Mouse (Mus musculus) neural tube, embryonic 13.5 days (tissue): Measurements from ENCODE around the gene Ogg1. TPM values are rescaled to one million over a fixed set of nuclear protein-coding genes. Genes with fewer than 3 reads are reported as not detected.

Source experiments
- ATAC-seq: fragments of 200-750 bp; cut with Nextera tagmentation; 2 replicates; pipeline ENCODE4 v1.8.0; 2017; ENCODE audit warnings: low read depth, mild to moderate bottlenecking, moderate TSS enrichment, moderate library complexity
- H3K27ac ChIP-seq: fragments of 300-500 bp; sonication (generic); replicated peaks from 2 replicates; pipeline ENCODE4 v1.5.1; 2015; ENCODE audit warnings: moderate library complexity, mild to moderate bottlenecking, inconsistent platforms
- H3K27me3 ChIP-seq: fragments of 300-500 bp; sonication (generic); 2 replicates; pipeline ENCODE4 v1.6.1; 2015; ENCODE audit warnings: mild to moderate bottlenecking, inconsistent platforms
- H3K36me3 ChIP-seq: fragments of 300-500 bp; sonication (generic); 2 replicates; pipeline ENCODE4 v1.6.1; 2015; ENCODE audit warnings: mild to moderate bottlenecking, inconsistent platforms
- H3K4me1 ChIP-seq: fragments of 300-500 bp; sonication (generic); replicated peaks from 2 replicates; pipeline ENCODE4 v1.6.1; 2015; ENCODE audit warnings: inconsistent platforms
- H3K4me2 ChIP-seq: fragments of 300-500 bp; sonication (generic); 2 replicates; pipeline ENCODE4 v1.6.1; 2015; ENCODE audit warnings: inconsistent platforms, mild to moderate bottlenecking, moderate library complexity
- H3K4me3 ChIP-seq: fragments of 300-500 bp; sonication (generic); 2 replicates; pipeline ENCODE4 v1.5.1; 2015; ENCODE audit warnings: mild to moderate bottlenecking, inconsistent platforms
- H3K9ac ChIP-seq: fragments of 300-500 bp; sonication (generic); 2 replicates; pipeline ENCODE4 v1.6.1; 2015; ENCODE audit warnings: moderate library complexity, mild to moderate bottlenecking, inconsistent platforms
- H3K9me3 ChIP-seq: fragments of 300-500 bp; sonication (generic); 2 replicates; pipeline ENCODE4 v1.6.1; 2016; ENCODE audit warnings: inconsistent platforms
- WGBS: fragments of 180-500 bp; shearing (Covaris S2); methylation state at CpG from one replicate; pipeline ENCODE4 v1.1.7; 2015; 5-methylcytosine and 5-hydroxymethylcytosine counted together
- polyA plus RNA-seq: library from polyadenylated mRNA; unstranded; fragments of >200 nt; fragmentation: Nextera tagmentation; extraction: Ambion mirVana; gene quantifications from 2 replicates; pipeline ENCODE4 v1.2.1, GENCODE M21; 2015

The Ogg1 gene
- polyA plus RNA-seq, 1 experiment from 2014 or later: 10.2 TPM

GRCm38 (mm10) chr6:113377496-113378385, 51.0 kb downstream of the Ogg1 start, which contains the start of the genes Tada3 and Arpc4:
Gene Tada3 (minus strand): TSS chr6:113377883.
Gene Arpc4 (plus strand): TSS chr6:113378115.
- Histone ChIP-seq H3K9me3 (no peaks in the 10 kb centered on the region), H3K4me3 (peak within 1 kb of the TSS; percentile 81), H3K27me3 (no peaks in the 10 kb centered on the region), H3K36me3 (peaks cover 60% of the 10 kb centered on the region), H3K27ac (peak within 1 kb of the TSS; percentile 93), H3K9ac (peak within 1 kb of the TSS; percentile 92), H3K4me1 (peaks cover 27% of the 10 kb centered on the region), H3K4me2 (peak within 1 kb of the TSS; percentile 89)
- under 1% methylated on average over 61 of the region's 61 CpGs for WGBS
- ATAC-seq: peak; percentile 95

GRCm38 (mm10) chr6:113379246-113379645, 52.5 kb downstream of the Ogg1 start:
- Histone ChIP-seq H3K27me3 (no peaks in the 10 kb centered on the region), H3K9ac (peak overlapping the region; percentile 92; the same call in 1 of the 2 replicates), H3K9me3 (no peaks in the 10 kb centered on the region), H3K4me2 (peak overlapping the region; percentile 89), H3K4me1 (peaks cover 27% of the 10 kb centered on the region), H3K27ac (no peak overlapping the region), H3K36me3 (peaks cover 60% of the 10 kb centered on the region), H3K4me3 (peak overlapping the region; percentile 81)
- no peak for ATAC-seq
- WGBS: 81% methylated on average over 6 of the region's 6 CpGs

- Histone ChIP-seq H3K4me1 (peaks cover 27% of the 10 kb centered on the region), H3K27me3 (no peaks in the 10 kb centered on the region), H3K9ac (no peak overlapping the region), H3K4me3 (no peak overlapping the region), H3K27ac (no peak overlapping the region), H3K9me3 (no peaks in the 10 kb centered on the region), H3K36me3 (peaks cover 60% of the 10 kb centered on the region), H3K4me2 (no peak overlapping the region)
- WGBS: 95% methylated on average over 11 of the region's 11 CpGs
- ATAC-seq: no peak
Observed at GRCm38 (mm10) chr6:113380480-113380879, 53.7 kb downstream of the Ogg1 start.

- peaks cover 91% of the 10 kb centered on the region for H3K36me3 ChIP-seq
- H3K4me2 ChIP-seq: no peak overlapping the region
- H3K27me3 ChIP-seq: no peaks in the 10 kb centered on the region
- H3K4me1 ChIP-seq: peaks cover 5% of the 10 kb centered on the region
- 87% methylated on average over 8 of the region's 8 CpGs for WGBS
- H3K27ac ChIP-seq: peak overlapping the region; percentile 46; the same call in 1 of the 2 replicates
- H3K4me3 ChIP-seq: no peak overlapping the region
- ATAC-seq: peak; percentile 47
- H3K9ac ChIP-seq: no peak overlapping the region
- no peaks in the 10 kb centered on the region for H3K9me3 ChIP-seq
Observed at GRCm38 (mm10) chr6:113384351-113384927, 57.7 kb downstream of the Ogg1 start.

Other genes starting within 250 kb of the Ogg1 start
- 50.3 and 54.0 TPM in 2 replicates for gene Setd5, start 249.6 kb upstream of the Ogg1 start, polyA plus RNA-seq
- gene Lhfpl4, start 131.6 kb upstream of the Ogg1 start, polyA plus RNA-seq: 47.1 and 49.3 TPM in 2 replicates
- gene Mtmr14, start 89.1 kb upstream of the Ogg1 start, polyA plus RNA-seq: 36.8 and 37.0 TPM in 2 replicates
- gene Cpne9, start 44.7 kb upstream of the Ogg1 start, polyA plus RNA-seq: 0.31 and 0.58 TPM in 2 replicates
- gene Brpf1, start 19.8 kb upstream of the Ogg1 start, polyA plus RNA-seq: 16.7 and 16.8 TPM in 2 replicates
- 76.4 and 78.0 TPM in 2 replicates for gene Camk1, start 17.0 kb downstream of the Ogg1 start, polyA plus RNA-seq
- 63.8 and 64.5 TPM in 2 replicates for gene Tada3, start 50.9 kb downstream of the Ogg1 start, polyA plus RNA-seq
- gene Arpc4, start 51.1 kb downstream of the Ogg1 start, polyA plus RNA-seq: 375 and 421 TPM in 2 replicates
- 9.9 and 11.3 TPM in 2 replicates for gene Ttll3, start 62.3 kb downstream of the Ogg1 start, polyA plus RNA-seq
- gene Rpusd3, start 92.4 kb downstream of the Ogg1 start, polyA plus RNA-seq: 19.2 and 19.7 TPM in 2 replicates
- gene Cidec, start 108.8 kb downstream of the Ogg1 start, polyA plus RNA-seq: not detected in 2 replicates
- 91.8 and 95.8 TPM in 2 replicates for gene Jagn1, start 115.6 kb downstream of the Ogg1 start, polyA plus RNA-seq
- gene Il17re, start 131.5 kb downstream of the Ogg1 start, polyA plus RNA-seq: 0.37 and 0.38 TPM in 2 replicates
- 2.1 and 2.9 TPM in 2 replicates for gene Il17rc, start 144.5 kb downstream of the Ogg1 start, polyA plus RNA-seq
- gene Creld1, start 156.3 kb downstream of the Ogg1 start, polyA plus RNA-seq: 78.9 and 79.0 TPM in 2 replicates
- gene Prrt3, start 175.0 kb downstream of the Ogg1 start, polyA plus RNA-seq: 5.2 and 5.6 TPM in 2 replicates
- gene Emc3, start 204.7 kb downstream of the Ogg1 start, polyA plus RNA-seq: 103 and 108 TPM in 2 replicates
- 1.8 and 2.1 TPM in 2 replicates for gene Fancd2, start 204.7 kb downstream of the Ogg1 start, polyA plus RNA-seq